Mouse (Mus musculus) ES-CJ7 (cell line): ENCODE measurements around the gene F3.
"Not testable (repeated sequence)": the region's sequence is repeated elsewhere in the genome, so short reads cannot be mapped to it uniquely, and the experiment has no call there.

ENCODE experiments used
- DNase-seq: peaks from one replicate; pipeline ENCODE4 v3.0.0; 2011; ENCODE audit warnings: low read depth, low spot score

F3 gene

DNA sequence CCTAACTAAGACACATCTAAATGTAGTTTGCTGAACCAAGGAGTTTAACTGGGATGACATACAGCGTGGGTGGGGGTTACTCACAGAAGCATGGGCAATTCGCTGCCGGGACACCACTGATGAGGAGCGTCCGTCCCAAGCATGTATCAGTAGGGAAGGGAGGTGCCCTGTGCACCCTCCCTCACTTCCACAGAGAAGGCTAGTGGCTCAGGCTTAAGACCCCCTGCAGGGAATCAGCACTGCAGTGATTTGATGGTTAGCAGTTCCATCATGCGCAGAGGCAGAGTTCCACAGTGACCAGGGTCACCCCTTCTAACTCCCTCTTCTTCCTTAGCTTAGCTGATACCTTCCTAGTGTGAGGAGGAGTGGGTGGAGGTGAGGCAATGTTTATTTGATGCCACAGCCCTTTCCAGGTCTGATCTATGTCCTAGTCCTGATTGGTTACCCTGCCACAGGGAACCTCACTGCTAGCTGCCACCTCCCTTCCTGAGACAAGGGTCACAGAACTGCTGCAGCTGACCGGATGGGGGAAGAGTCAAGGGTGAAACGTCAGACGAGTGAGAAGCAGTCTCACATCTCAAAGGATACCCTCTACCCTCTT is 15.5 kb downstream of the F3 start:
- no peak for DNase-seq

GRCm38 (mm10) chr3:121739489-121740213 is 16.3 kb downstream of the F3 start:
- DNase-seq = no peak

GRCm38 (mm10) chr3:121741186-121741848 is 18.0 kb downstream of the F3 start:
- peak; percentile 54 for DNase-seq

GRCm38 (mm10) chr3:121754319-121755090 is 31.2 kb downstream of the F3 start:
- DNase-seq = not testable (repeated sequence)

DNA sequence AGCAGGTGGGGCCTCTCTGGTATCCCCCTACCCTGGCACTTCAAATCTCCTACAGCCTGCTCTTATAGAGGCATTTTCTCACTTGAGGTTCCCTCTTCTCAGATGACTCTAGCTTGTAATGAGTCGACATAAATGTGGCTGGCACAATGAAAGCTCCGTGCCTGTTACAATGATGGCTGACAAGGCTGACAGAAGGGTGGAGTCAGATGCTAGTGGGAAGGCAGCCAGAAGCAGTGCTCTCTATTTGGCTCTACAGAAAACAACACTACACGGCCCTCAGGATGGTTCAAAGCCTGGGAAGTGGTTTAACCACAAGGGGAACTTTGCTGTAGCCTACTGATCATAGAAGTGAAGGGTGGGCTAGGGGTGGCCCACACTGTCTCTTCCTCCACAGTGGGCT is 31.8 kb downstream of the F3 start:
- no peak for DNase-seq

DNA sequence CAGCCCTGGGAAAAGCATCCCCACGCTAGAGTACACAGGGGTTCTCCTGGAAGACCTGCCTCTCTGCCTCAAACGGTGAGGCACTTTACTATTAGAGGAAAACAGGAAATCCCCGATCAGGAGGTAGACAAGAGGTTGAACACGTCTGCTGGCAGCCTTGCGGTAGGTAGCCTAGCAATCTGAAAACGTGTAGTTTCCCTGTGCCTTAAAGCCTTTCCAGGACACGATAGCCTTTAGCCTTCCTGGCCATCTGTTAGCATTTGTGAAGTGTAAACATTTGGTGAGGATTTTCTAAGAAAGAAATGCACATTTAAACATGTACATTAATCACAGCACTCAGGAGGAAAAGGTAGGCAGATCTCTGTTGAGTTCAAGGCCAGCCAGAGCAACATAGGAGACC is 35.0 kb downstream of the F3 start:
- no peak for DNase-seq

DNA sequence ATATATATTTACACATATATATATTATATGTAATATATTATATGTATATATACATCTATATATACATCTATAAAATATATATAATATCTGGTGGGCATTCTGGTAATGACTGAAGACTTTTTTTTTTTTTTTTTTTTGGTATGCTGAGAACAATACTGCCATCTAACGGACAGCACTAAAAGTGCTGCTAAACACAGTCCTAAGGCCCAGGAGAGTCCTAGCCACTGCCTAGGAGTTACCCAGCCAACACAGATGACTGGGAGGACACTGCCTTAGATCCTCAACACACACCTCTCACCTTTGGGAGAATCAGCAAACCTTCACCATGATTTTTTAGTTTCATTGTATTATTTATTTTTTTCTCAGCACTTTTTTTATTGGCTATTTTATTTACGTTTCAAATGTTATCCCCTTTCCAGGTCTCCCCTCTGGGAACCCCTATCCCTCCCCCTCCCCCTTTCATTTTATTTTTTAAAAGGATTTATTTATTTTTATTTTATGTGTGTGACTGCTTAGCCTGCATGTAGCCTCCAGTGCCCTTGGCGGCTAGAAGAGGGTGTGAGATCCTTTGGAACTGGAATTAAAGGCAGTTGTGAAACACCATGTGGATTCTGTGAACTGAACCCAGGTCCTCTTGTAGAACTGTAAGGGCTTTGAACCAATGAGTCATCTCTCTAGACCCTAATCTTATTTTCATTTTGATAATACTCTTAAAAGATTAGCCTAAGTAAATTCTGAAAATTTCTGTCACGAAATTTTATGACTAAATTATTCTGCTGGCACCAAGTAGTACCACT is 38.9 kb downstream of the F3 start:
- peak; percentile 39 for DNase-seq

DNA sequence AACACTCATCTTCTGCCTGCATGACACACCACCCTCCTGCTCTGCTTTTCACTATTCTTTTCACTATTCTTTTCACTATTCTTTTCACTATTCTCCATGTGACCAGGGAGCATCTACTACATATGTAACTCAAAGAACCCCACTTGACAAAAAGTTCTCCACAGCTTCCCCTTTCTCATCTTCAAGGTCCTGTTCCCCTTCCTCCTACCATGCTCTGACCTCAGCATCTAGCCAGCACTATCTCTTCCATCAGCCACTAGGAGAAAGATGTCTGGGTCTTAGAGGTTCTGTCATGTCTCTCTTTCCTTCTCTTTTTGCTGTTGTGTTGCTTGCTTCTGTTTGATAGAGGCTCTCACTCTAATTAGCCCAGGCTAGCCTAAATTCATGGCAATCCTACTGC is 42.7 kb downstream of the F3 start:
- no peak for DNase-seq

- no peak for DNase-seq
Measured at GRCm38 (mm10) chr3:121766818-121767217, 43.5 kb downstream of the F3 start.

DNA sequence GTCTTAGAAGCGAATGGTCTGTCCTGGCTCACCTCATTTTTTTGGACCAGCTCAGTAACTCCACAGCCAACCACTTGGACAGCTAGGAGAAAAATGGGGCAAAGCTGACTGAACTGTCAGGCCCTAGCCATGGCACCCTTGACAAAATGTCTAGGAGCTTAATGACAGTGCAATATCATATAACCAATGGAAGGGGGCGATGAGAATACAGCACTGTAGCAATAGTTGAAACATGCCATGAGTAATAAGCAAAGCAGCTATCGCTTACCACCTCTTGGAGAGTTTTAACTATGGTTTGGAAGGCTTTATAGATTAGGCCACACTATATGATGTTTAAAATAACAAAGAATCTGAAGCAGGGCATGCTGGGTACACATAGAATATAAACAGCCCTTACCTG is 45.4 kb downstream of the F3 start:
- DNase-seq = peak; percentile 20

DNA sequence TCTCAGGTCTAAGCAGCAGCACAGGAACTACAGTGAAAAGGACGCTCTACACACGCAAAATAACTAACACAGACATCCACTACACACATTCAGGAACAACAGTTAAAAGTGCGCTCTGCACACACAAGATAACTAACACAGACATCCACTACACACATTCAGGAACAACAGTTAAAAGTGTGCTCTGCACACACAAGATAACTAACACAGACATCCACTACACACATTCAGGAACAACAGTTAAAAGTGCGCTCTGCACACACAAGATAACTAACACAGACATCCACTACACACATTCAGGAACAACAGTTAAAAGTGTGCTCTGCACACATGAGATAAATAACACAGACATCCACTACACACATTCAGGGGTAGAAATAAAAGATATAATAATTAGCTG is 50.0 kb downstream of the F3 start:
- DNase-seq = not testable (repeated sequence)

DNA sequence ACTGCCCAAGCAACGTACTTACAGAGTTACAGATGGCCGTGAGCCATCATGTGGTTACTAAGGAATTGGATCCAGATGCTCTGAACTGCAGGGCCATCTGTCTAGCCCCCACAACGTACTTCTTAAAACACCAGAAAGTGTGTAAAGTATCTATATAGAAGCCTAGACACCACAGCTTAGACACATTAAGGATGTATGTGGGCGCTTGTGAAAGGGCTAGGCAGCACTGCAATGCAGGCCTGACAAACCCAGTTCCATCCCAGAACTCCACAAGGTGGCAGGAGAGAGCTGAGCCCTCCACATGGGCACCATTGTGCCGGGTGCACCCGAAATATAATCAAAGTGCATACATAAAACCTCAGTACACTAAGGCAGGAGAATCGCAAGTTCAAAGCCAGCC is 54.6 kb downstream of the F3 start:
- peak; percentile 62 for DNase-seq

- no peak for DNase-seq
Measured at GRCm38 (mm10) chr3:121783020-121783419, 59.7 kb downstream of the F3 start.
